Mouse (Mus musculus) heart, embryonic 12.5 days (tissue): Measurements from ENCODE around the gene Slc22a14. TPM values are rescaled to one million over a fixed set of nuclear protein-coding genes. Genes with fewer than 3 reads are reported as not detected.

Experiments
- ATAC-seq: fragments of 200-750 bp; cut with Nextera tagmentation; 2 replicates; pipeline ENCODE4 v1.8.0; 2017; ENCODE audit warnings: moderate TSS enrichment, moderate library complexity; ENCODE audit not compliant: insufficient number of reproducible peaks, low FRiP score
- H3K27ac ChIP-seq: fragments of 300-500 bp; sonication (generic); 2 replicates; pipeline ENCODE4 v1.5.1; 2016; ENCODE audit warnings: mild to moderate bottlenecking, moderate library complexity; ENCODE audit not compliant: poor library complexity, severe bottlenecking
- H3K27me3 ChIP-seq: fragments of 300-500 bp; sonication (generic); replicated peaks from 2 replicates; pipeline ENCODE4 v1.6.1; 2016; ENCODE audit warnings: mild to moderate bottlenecking, moderate library complexity
- H3K36me3 ChIP-seq: fragments of 300-500 bp; sonication (generic); 2 replicates; pipeline ENCODE4 v1.6.1; 2016; ENCODE audit warnings: mild to moderate bottlenecking, moderate library complexity
- H3K4me1 ChIP-seq: fragments of 300-500 bp; sonication (generic); replicated peaks from 2 replicates; pipeline ENCODE4 v1.6.1; 2016; ENCODE audit warnings: mild to moderate bottlenecking
- H3K4me2 ChIP-seq: fragments of 300-500 bp; sonication (generic); 2 replicates; pipeline ENCODE4 v1.6.1; 2016; ENCODE audit warnings: mild to moderate bottlenecking, moderate library complexity
- H3K4me3 ChIP-seq: fragments of 300-500 bp; sonication (generic); 2 replicates; pipeline ENCODE4 v1.5.1; 2016; ENCODE audit warnings: mild to moderate bottlenecking
- H3K9ac ChIP-seq: fragments of 300-500 bp; sonication (generic); 2 replicates; pipeline ENCODE4 v1.6.1; 2016; ENCODE audit warnings: mild to moderate bottlenecking, moderate library complexity
- H3K9me3 ChIP-seq: fragments of 300-500 bp; sonication (generic); replicated peaks from 2 replicates; pipeline ENCODE4 v1.6.1; 2016; ENCODE audit warnings: mild to moderate bottlenecking, moderate library complexity
- WGBS: fragments of 180-500 bp; shearing (Covaris S2); methylation state at CpG from one replicate; pipeline ENCODE4 v1.1.7; 2016; 5-methylcytosine and 5-hydroxymethylcytosine counted together
- polyA plus RNA-seq: library from polyadenylated mRNA; unstranded; fragments of >200 nt; fragmentation: Nextera tagmentation; extraction: Ambion mirVana; gene quantifications from 2 replicates; pipeline ENCODE4 v1.2.1, GENCODE M21; 2016

Gene Slc22a14
- 0.13 TPM in 1 of 2 replicates, not detected in the other for polyA plus RNA-seq

DNA sequence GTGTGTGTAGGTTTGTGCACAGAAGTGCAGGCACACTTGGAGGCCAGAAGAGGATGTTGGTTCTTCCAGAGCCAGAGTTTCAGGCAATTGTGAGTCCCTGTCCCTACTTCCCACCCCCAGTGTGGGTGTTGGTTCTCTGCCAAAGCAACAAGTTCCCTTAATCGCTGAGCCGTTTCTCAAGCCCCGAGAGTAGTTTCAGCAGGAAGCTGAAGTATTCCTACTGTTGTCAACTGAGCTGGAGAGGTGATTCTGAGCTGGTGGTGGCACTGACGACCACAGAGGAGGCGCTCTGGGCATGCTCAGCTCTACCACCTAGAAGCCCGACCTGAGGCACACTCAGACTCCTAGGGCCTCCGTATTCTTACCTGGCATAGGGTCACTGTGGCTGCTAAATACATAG lies at the start of gene Slc22a14:
Gene Slc22a14, minus strand, starts transcription at position 270 of the 400 bp plus-strand sequence.
- no peak for ATAC-seq
- H3K36me3 ChIP-seq, result no peaks in the 10 kb centered on the region
- H3K27me3 ChIP-seq, result no peaks in the 10 kb centered on the region
- no peak within 1 kb of the TSS for H3K4me2 ChIP-seq
- H3K9ac ChIP-seq, result no peak within 1 kb of the TSS
- H3K9me3 ChIP-seq, result no peaks in the 10 kb centered on the region
- 60% methylated on average over 7 of the region's 7 CpGs for WGBS
- H3K27ac ChIP-seq, result no peak within 1 kb of the TSS
- H3K4me3 ChIP-seq, result no peak within 1 kb of the TSS
- peaks cover 24% of the 10 kb centered on the region for H3K4me1 ChIP-seq

GRCm38 (mm10) chr9:119409864-119410263 lies 44.5 kb upstream of the Slc22a14 start:
- ATAC-seq, result no peak
- no peaks in the 10 kb centered on the region for H3K27me3 ChIP-seq
- 85% methylated on average over 5 of the region's 5 CpGs for WGBS
- no peak overlapping the region for H3K4me3 ChIP-seq
- no peak overlapping the region for H3K9ac ChIP-seq
- peaks cover 28% of the 10 kb centered on the region for H3K36me3 ChIP-seq
- no peak overlapping the region for H3K4me2 ChIP-seq
- peaks cover 15% of the 10 kb centered on the region for H3K9me3 ChIP-seq
- H3K4me1 ChIP-seq, result peaks cover 36% of the 10 kb centered on the region
- H3K27ac ChIP-seq, result peak overlapping the region; percentile 50

DNA sequence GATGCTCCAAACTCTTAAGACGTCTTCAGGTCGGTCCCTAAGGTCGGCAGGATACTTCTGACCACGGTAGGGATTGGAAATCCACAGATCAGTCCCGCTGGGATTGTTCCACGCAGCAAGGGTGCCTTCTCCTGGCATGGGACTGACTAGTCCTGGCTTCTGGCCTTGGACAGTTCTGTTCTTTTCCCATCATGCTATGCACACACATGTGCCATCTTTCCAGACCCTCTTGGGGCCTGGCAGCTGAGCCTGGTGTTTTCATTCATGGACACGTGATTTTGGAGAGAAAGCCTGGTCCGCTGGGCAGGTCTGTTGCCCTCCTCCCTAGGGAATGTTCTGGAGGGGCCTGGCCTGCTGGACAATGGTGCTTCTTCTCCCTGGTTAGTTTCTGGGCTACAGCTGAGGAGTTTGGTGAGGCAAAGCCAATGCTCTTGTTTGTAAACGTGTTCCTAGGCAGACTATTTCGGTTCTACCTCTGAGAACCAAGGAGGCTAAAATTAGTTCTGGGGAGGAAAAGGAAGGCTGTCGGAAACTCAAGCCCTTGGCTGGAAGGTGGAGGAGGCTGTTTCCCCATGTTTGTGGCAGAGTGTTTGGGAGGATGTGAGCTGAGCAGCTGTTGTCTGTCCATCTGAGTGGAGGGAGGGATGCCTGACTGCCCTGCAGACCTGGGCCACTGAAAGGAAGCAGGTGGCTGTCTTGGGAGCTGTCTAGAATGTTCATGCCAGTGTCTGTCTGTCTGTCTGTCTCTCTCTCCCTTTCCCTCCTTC lies 43.7 kb upstream of the Slc22a14 start:
- no peaks in the 10 kb centered on the region for H3K27me3 ChIP-seq
- WGBS, result 58% methylated on average over 11 of the region's 11 CpGs
- H3K9me3 ChIP-seq, result peaks cover 15% of the 10 kb centered on the region
- H3K4me1 ChIP-seq, result peaks cover 38% of the 10 kb centered on the region
- peaks cover 28% of the 10 kb centered on the region for H3K36me3 ChIP-seq
- no peak for ATAC-seq
- peak overlapping the region; percentile 50 for H3K27ac ChIP-seq
- peak overlapping the region; percentile 14; the same call in 1 of the 2 replicates for H3K4me2 ChIP-seq
- H3K4me3 ChIP-seq, result no peak overlapping the region
- peak overlapping the region; percentile 35; the same call in 1 of the 2 replicates for H3K9ac ChIP-seq

DNA sequence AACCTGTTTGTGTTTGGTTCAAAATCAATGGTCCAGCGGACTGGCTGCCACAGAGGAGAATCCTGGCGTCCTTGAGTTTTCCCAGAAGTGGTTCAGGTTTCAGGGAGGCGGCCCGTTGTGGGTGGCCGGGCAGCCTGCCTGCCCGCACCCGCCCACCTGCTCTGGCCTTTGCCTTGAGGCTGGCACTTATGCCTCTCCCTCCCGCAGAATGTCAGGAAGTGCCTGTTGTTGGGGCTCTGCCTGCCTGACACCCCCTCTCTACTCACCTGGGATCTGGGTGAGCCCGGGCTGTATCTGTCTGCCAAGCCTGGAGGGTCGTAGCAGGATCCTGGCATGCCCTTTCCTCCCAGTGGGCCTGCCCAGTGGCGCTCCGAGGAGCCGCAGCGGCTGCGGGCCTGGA lies 42.5 kb upstream of the Slc22a14 start:
- peaks cover 9% of the 10 kb centered on the region; the same call in 1 of the 2 replicates for H3K9me3 ChIP-seq
- WGBS, result 77% methylated on average over 15 of the region's 15 CpGs
- H3K27ac ChIP-seq, result no peak overlapping the region
- peaks cover 22% of the 10 kb centered on the region; the same call in 1 of the 2 replicates for H3K36me3 ChIP-seq
- H3K4me2 ChIP-seq, result no peak overlapping the region
- H3K27me3 ChIP-seq, result no peaks in the 10 kb centered on the region
- H3K9ac ChIP-seq, result 0 out of 2 replicates have a peak overlapping the region, but pooled peaks have one; percentile 21
- peaks cover 45% of the 10 kb centered on the region for H3K4me1 ChIP-seq
- ATAC-seq, result no peak
- H3K4me3 ChIP-seq, result no peak overlapping the region

GRCm38 (mm10) chr9:119404090-119404489 lies 38.7 kb upstream of the Slc22a14 start:
- WGBS, result 80% methylated on average over 5 of the region's 5 CpGs
- Histone ChIP-seq H3K36me3 (peaks cover 3% of the 10 kb centered on the region; the same call in 1 of the 2 replicates), H3K4me3 (peak overlapping the region; percentile 85; the same call in 1 of the 2 replicates), H3K27ac (no peak overlapping the region), H3K9ac (peak overlapping the region; percentile 94; the same call in 1 of the 2 replicates), H3K9me3 (no peaks in the 10 kb centered on the region), H3K4me2 (peak overlapping the region; percentile 95), H3K27me3 (no peaks in the 10 kb centered on the region), H3K4me1 (peaks cover 44% of the 10 kb centered on the region)
- no peak for ATAC-seq

- peak; percentile 49 for ATAC-seq
- Histone ChIP-seq H3K27me3 (no peaks in the 10 kb centered on the region), H3K27ac (peak overlapping the region; percentile 93), H3K9me3 (no peaks in the 10 kb centered on the region), H3K36me3 (peaks cover 3% of the 10 kb centered on the region; the same call in 1 of the 2 replicates), H3K4me3 (peak overlapping the region; percentile 85), H3K9ac (peak overlapping the region; percentile 94), H3K4me2 (peak overlapping the region; percentile 95), H3K4me1 (peaks cover 35% of the 10 kb centered on the region)
- WGBS, result under 1% methylated on average over 26 of the region's 26 CpGs
Observed at GRCm38 (mm10) chr9:119403236-119403641, 37.9 kb upstream of the Slc22a14 start.

DNA sequence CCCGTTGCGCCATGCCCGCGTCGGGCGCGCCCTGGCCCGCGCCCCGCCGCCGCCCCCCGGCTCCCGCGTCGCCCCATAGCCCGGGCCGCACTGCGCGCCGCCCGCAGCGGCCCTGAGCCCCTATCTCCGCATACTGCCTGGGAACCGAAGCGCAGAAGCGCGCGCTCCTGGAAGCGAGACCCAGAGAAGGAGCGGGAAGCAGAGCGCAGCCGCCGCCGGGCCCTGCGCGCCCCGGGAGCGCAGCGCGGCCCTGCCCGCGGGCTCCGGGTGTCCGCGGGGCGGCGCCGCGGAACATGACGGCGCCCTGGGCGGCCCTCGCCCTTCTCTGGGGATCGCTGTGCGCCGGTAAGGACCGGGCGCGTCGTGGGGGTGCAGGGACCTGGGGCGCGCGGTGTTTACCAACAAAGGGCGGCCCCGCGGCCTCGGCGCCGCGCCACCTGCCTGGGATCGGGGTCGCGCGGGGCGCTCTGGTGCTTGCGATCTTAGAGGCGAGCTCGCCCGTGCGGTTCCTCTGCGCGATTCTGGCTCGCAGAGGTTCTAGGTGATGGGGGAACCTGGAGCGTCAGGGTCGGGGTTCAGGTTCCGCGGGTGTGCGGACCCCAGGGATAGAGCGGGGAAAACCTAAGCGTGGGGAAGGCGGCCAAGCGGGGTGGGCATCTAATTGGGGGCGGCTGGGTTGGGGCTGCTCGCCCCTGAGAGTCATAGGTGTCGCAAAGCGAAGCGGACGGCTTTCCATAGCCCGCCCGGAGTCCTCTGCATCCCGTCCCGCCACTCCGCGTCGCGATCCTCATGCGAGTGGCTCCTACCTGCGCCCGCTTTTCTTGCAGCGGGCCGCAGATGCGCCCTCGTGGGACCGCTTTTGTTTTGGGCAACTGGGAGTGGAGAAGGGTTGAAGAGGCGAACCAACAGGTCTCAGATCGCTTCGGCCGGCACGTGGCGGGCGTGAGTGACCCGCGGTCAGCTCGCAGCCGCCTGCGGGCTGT lies 37.2 kb upstream of the Slc22a14 start:
- peak overlapping the region; percentile 93 for H3K27ac ChIP-seq
- H3K4me1 ChIP-seq, result peaks cover 28% of the 10 kb centered on the region
- under 1% methylated on average over 115 of the region's 127 CpGs for WGBS
- peak; percentile 37 for ATAC-seq
- H3K9me3 ChIP-seq, result no peaks in the 10 kb centered on the region
- H3K27me3 ChIP-seq, result no peaks in the 10 kb centered on the region
- H3K4me3 ChIP-seq, result peak overlapping the region; percentile 85
- peak overlapping the region; percentile 95 for H3K4me2 ChIP-seq
- peak overlapping the region; percentile 94 for H3K9ac ChIP-seq
- H3K36me3 ChIP-seq, result peaks cover 3% of the 10 kb centered on the region; the same call in 1 of the 2 replicates

DNA sequence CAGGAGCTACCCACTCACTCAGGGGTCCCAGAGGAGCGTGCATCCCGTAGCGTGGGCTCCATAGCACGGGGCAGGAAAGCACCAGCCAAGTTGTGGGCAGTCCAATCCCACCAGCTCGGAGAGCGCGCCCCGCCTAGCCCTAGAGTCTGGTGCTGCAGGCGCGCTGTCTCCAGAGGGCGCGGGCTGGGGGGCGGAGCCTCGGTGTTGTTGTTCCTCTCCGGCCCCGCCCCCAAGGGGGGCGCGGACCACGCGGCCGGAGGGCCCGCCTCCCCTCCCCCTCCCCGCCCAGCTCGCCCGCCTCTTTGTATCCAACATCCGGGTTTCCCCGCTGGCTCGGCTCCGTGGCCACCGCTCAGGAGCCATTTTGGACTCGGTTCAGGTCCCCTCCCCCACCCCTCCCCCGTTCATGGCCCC lies 36.5 kb upstream of the Slc22a14 start, which contains the start of gene Acvr2b:
Gene Acvr2b, plus strand, starts transcription at position 318 of the 414 bp plus-strand sequence.
- no peaks in the 10 kb centered on the region for H3K9me3 ChIP-seq

DNA sequence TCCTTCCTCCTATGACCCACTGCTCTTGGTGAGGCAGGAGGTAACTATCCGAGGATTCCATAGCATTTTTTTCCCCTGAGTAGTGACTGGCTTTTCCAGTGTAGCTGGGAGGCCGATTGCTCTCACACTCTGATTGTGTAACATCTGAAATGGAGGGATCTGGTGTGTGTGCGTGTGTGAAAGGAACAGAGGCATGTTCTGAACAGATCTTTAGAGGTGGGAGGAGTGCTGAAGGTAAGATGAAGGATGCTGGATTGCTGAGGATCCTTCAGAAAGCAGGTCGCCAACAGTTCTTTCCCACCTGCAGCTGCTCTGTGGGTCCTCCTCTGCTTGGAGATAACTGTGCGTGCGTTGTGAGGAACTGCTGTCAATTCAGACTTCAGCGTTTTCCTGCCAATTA lies 36.0 kb upstream of the Slc22a14 start:
- Histone ChIP-seq H3K9ac (peak overlapping the region; percentile 71), H3K27ac (no peak overlapping the region), H3K4me3 (peak overlapping the region; percentile 85), H3K27me3 (no peaks in the 10 kb centered on the region), H3K9me3 (no peaks in the 10 kb centered on the region), H3K36me3 (no peaks in the 10 kb centered on the region), H3K4me2 (peak overlapping the region; percentile 95), H3K4me1 (peaks cover 27% of the 10 kb centered on the region)
- ATAC-seq, result 0 out of 2 replicates have a peak, but pooled peaks have one; percentile 2
- 5% methylated on average over 7 of the region's 7 CpGs for WGBS

More for the DNA sequence above, 36.5 kb upstream of the Slc22a14 start, which contains the start of gene Acvr2b:
- peak; percentile 93 for ATAC-seq
- WGBS, result 0% methylated on average over 32 of the region's 32 CpGs
- Histone ChIP-seq H3K4me3 (peak within 1 kb of the TSS; percentile 85), H3K27ac (peak within 1 kb of the TSS; percentile 93), H3K36me3 (peaks cover 3% of the 10 kb centered on the region; the same call in 1 of the 2 replicates), H3K4me2 (peak within 1 kb of the TSS; percentile 95), H3K27me3 (no peaks in the 10 kb centered on the region), H3K4me1 (peaks cover 27% of the 10 kb centered on the region), H3K9ac (peak within 1 kb of the TSS; percentile 94)

DNA sequence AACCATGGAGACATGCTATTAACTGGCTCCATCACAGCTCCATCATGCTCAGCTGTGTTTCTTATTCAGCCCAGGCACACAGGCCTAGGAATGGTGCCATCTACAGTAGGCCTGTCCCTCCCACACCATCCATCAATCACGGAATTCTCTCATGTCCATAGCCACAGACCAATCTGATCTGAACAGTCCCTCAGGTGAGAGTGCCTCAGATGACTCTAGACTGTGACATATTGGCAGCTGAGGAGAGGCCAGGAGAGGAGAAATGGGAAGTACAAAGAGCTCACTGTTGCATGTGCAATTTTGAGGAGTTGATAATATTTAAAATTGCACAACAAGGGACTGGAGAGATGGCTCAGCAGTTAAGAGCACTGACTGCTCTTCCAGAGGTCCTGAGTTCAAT lies 29.5 kb upstream of the Slc22a14 start:
- Histone ChIP-seq H3K4me1 (no peaks in the 10 kb centered on the region), H3K36me3 (no peaks in the 10 kb centered on the region), H3K9me3 (no peaks in the 10 kb centered on the region), H3K27me3 (no peaks in the 10 kb centered on the region), H3K9ac (no peak overlapping the region), H3K27ac (no peak overlapping the region), H3K4me2 (no peak overlapping the region), H3K4me3 (no peak overlapping the region)
- no peak for ATAC-seq
- WGBS, result 78% methylated on average over 1 of the region's 1 CpGs
